Mouse (Mus musculus) layer of hippocampus, postnatal 25 days (tissue): ENCODE results near the gene Trak1. TPM values are rescaled to one million over a fixed set of nuclear protein-coding genes. Genes with fewer than 3 reads are reported as not detected.
"Not testable (repeated sequence)": the region's sequence is repeated elsewhere in the genome, so short reads cannot be mapped to it uniquely, and the experiment has no call there.

ENCODE experiments used
- DNase-seq, 2 experiments: peaks; one replicate each; pipeline ENCODE4 v3.0.0; 2022; ENCODE audit warnings: mixed read lengths in 2 of 2, low spot score in 1 of 2; ENCODE audit errors: extremely low spot score in 1 of 2
- total RNA-seq, 2 experiments: library from RNA; stranded (reverse); gene quantifications; 2 replicates each; pipeline ENCODE4 v1.2.3; 2021

Trak1 gene
- total RNA-seq, 2 experiments from 2014 or later, result 223 to 246 TPM

DNA sequence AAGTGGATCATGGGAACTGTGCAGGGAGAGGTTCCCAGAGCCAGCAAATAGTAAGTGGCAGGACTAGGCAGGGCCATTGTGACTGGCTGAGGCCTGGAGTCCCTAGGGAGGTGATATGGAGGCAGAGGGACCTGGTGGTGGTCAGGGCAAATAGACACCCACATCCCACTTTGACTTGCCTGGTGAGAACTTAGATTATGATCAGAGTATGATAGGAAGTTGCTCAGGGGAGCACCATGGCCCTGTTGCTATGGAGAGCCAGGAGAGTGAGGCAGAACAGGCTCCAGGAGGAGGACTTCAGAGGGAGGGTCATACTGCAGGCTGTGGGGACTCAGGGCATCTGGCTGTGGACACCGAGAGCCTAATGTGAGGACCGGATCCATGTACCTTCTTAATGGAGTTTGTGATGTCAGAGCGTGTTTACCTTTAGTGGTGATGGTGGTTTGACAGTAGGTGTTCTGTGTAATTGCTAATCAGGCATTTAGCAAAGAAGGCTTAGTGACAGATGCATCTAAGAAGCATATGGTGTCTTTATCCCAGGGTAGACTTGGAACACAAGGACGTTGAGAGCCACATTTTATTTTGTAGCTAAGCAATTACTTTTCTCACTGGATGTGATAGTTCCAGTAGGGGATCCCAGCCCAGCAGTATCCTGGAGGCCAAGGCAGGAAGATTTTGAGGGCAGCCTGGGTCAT lies 18.7 kb downstream of the Trak1 start:
- no peak for DNase-seq

DNA sequence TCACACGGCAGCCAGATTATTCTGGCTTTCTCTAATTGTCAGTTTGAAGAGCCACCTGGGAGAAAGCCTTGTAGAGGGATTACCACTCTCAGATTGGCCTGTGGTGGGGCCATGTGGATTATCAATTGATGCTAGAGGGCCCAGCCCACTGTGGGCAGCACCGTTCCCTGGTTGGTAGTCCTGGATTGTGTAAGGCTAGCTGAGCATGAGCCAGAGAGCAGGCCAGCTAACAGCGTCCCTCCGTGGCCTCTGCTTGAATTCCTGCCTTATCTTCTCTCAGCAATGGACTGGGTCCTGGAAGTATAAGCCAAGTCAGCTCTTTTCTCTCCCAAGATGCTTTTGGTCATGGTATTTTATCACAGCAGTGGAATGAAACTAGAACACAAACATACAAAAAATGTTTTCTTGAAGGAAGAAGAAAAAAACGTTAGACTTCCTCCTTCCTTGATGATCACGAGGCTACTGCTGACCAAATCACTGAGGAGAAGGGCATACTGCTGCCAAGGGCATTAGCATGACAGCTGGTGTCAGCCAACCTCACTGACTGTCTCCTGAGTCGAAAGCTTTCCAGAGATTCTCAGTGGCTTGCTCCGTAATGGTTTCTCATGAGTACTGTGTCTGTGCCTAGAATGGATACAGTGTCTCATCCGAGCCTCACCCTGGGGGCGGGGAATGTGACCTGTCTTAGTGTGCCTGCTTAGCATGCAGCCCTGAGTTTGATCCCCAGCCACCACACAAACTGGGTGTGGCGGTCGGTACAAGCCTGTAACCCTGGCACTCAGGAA lies 19.5 kb downstream of the Trak1 start:
- no peak for DNase-seq

DNA sequence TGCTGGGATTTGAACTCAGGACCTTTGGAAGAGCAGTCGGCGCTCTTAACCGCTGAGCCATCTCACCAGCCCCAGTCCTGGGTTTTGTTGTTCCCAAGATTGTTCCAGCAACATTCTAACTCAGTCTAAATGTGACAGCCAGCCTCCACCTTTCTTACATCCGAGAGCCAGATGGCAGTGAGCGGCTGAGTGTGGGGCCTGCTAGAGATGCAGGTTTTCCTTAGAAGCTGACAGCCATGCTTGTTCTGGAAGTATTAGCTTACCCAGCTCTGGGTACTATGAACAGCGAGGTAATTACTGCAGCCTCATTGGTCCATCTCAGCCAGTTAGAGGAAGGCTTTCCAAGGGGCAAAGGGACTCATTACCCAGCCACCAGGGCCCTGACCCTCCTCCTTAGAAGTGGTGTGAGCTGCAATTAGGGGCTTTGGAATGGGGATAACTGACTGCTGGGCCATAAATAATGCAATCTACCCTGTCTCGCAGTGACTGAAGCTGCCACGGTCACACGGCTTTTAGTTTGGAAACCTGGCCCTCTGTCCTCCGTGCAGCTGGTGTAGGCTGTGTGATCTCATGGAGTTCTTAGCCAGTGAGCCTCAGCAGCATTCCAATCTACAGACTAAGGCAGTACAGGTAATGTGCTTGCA lies 22.1 kb downstream of the Trak1 start:
- no peak for DNase-seq

DNA sequence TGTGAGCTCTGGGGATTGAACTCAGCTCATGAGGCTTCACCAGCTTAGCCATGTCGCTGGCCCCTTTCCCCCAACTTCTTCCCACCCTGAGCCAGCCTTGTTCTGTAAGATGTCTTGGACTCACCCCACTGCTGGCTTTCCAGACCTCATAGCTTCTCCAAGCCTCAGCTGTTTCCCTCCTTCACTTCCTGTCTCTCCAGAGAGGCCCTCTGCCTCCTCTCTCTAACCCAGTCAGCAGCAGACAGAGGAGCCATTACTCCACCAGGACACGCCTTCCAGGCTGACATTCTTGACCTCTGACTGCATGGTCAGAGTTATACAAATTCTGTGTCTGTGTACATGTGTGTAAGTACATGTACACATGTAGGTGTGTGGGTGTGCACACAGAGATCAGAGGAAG lies 23.1 kb downstream of the Trak1 start:
- DNase-seq, result no peak

DNA sequence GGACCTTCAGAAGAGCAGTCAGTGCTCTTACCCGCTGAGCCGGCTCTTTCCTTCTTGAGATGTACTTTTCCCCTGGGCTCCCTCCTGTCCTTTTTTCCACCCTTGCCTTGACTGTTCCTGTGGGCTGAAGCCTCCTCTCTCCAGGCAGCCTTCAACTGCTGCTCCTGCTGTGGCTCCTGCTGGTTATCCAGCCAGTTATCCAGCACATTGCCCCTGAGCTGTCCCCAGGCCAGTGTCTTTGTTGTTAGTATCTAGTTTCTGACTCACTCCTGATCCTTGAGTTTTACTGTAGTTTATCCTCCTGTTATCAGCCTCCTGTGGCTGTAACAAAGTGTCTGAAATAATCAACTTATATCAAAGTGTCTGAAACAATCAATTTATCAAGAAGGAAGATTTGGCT lies 23.8 kb downstream of the Trak1 start:
- DNase-seq, result no peak

DNA sequence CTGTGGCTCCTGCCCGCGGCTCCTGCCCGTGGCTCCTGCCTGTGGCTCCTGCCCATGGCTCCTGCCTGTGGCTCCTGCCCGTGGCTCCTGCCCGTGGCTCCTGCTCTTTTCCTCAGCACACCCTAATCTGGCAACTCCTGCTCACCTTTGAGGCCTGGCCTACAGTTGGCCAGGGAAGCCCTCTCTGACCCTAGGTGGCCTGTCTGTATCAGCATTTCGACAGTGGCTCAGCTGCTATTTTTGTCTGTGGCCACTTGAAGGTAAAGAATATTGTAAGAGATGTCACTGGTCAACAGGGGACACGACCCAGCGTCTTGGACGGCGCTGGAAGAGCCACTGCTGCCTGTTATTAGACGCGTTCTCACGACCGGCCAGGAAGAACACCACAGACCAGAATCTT lies 24.7 kb downstream of the Trak1 start:
- DNase-seq, result no peak

DNA sequence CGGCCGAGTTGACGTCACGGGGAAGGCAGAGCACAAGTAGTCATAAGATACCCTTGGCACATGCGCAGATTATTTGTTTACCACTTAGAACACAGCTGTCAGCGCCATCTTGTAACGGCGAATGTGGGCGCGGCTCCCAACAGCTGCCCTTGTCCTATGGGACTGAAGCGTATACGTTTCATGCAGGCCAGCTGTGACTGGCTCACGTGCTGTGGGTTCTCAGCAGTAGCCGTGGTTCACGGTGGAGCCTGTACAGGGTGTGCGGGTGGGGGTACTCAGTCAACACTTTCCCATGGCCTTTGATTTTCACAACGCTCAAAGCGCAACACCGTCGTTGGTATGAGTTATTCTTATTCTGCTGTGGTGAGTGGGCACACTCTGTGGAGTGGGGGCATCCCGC lies 31.0 kb downstream of the Trak1 start:
- not testable (repeated sequence) for DNase-seq

DNA sequence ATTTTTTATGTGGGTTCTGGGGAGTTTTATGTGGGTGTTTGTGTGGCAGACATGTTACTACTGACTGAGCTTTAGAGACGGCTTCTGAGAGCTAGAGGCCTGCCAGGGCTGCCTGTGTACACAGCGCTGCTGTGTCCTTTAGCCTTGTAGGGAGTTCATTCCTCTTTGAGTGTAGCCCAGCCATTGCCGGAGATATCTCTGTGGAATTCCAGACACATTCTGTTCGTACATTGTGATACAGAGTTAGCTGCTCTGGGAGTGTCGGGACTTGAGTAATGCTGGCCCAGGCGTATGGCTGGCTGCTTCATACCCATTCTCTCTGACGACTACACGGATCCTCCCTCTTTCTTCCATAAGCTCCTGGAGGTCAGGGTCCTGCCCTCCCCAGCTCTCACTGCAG lies 31.9 kb downstream of the Trak1 start:
- no peak for DNase-seq

DNA sequence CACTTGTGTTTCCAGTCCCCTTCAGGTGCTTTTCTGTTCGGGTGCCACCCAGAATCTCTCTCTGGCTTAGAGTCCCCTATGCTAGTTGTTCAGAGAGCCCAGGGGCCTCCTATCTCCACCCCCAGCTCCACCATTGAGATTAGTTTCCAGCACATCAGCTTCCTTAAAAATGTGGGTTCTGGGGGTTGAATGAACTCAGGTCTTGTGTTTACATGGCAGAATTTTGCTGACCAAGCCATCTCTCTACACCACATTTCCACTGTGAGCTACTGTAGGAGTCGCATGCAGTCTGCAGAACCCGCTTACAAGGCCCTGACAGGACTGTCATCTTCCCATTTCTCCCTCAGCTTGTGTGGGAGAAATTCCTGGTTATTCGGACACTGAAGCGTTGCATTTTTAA lies 32.8 kb downstream of the Trak1 start:
- no peak for DNase-seq

DNA sequence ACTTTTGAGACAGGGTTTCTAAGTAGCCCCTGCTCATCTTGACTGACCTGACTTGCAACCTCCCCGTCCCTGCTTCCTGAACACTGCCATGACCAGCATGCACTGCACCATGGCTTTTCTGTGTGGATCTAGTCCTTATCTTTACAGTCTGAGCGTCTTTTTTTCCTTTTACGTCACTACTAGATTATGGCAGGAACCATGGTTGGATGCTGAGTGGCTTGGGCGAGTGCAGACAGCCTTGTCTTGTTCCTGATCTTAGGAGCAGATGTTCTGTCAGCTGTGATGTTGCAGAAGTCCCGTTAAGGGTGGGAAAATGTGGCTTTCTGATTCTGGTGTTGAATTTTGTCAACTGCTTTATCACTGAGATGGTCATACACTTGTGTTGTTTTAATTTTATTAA lies 34.1 kb downstream of the Trak1 start:
- no peak for DNase-seq

DNA sequence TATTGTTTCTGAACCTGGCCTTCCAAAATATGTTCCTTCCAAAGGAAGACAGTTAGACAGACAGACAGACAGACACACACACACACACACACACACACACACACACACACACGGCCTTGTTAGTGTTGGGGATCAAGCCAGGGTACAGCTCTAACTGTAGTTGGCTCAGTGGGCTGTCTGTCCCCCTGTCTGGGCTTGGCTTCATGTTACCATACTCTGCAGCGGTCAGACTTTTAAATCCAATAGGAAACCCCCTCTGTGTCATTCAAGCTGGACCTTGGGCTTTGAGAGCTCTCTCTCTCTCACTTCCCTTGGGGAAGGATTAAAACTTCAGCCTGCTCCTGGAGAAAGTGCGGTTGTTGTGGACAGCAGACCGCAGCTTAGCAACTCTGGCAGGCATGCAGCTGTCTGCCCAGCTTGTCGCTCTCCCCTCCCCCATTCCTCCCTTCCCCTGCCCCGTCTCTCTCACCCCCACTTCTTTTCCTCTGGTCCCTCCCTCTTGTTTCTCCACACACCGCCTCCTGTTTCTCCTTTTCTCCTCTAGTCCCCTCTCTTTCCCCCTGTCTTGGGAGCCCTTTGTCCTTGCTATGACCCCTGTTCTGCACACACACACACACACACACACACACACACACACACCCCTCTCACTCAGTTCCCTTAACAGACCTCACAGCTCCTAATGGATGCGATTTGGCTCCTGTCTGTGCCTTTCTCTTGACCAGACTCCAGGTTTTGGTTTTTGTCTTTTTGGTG lies 34.8 kb downstream of the Trak1 start:
- peak in 1 of 2 experiments; percentile 30 for DNase-seq

DNA sequence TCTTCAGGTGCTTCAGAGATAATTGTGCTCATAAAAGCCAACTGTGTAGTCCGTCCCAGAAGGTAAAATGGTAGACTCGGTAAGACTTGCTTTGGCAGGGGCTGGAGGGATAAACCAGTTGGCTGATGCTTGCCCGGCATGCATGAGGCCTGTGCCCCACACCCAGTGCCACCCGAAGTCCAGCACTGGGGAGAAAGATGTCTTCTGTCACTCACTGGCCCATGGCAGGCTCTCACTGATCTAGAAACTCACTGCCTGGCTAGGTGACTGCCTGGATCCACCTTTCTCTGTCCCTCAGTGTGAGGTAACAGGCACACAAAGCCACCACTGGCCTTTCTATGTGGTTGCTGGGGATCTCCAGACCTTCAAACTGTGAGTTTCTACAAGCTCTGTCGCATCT lies 36.3 kb downstream of the Trak1 start:
- no peak for DNase-seq

DNA sequence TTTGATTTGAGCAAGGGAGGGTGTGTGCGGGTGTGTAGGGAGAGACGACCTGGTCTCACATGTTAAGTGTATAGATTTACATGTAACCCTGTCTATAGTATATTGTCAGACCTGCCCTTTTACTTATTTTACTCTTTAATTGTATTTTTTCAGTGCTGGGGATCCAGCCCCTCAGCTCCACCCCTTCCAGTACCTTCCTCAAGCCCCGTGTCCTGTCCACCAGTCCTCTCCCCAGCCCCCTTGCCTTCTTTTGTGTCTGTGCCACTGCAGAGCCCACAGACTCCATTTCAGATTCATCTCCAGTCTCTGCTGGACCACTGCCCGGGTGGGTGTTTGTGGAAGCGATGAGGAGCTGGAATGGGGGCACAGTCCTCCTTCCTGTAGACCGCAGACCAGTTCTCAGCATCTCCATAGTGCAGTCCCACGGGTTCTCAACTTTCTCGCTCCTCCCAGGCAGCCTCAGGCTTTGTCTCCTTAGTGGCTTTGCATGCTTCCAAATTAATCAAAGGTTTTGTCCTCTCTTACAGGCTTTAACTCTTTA lies 37.1 kb downstream of the Trak1 start:
- no peak for DNase-seq

DNA sequence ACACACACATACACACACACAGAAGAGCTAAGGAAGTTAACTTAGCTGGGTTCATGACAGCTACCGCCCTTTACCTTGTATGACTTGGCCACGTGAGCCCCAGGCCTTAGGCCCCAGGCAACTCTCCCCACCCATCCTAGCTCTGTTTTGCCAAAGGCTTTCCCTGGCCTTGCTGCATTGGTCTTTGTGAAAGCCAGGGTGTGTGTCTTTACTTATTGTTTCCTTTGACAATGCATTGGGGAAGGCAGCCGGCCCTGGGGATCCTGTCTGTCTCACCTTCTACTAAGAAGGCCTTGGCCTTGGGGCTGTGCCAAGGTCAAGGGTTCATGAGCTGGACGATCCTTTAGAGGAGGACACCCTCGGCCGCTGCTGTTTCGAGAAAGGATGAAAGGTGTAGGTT lies 38.3 kb downstream of the Trak1 start:
- no peak for DNase-seq

DNA sequence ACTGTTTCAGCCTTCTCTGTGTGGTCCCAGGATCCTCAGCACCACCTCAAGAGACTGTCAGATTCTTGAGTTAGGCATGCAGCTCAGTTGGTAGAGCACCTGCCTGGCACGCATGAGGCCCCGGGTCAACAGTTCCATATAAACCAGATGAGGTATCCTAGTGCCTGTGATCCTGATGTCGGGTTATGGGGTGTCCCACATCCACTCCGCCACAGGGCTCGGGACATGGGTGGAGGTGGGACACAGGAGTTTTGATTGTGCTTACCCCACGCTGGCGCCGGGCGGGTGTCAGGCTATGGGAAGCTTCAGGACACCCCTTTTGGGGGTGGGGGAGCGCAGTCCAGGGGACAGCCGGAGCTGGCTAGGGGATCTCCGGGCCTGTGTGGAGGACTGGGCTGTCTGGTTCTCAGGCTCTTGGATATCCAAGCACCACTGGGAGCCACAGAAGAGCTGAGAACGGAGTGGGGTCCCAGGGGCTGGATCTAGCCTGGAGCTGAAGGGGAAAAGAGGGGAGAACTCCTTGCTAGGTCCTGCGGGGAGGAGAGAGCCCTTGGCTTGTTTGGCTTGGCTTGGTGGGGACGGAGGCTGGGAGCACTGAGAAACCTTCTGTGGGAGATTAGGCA lies 39.1 kb downstream of the Trak1 start:
- DNase-seq, result no peak

DNA sequence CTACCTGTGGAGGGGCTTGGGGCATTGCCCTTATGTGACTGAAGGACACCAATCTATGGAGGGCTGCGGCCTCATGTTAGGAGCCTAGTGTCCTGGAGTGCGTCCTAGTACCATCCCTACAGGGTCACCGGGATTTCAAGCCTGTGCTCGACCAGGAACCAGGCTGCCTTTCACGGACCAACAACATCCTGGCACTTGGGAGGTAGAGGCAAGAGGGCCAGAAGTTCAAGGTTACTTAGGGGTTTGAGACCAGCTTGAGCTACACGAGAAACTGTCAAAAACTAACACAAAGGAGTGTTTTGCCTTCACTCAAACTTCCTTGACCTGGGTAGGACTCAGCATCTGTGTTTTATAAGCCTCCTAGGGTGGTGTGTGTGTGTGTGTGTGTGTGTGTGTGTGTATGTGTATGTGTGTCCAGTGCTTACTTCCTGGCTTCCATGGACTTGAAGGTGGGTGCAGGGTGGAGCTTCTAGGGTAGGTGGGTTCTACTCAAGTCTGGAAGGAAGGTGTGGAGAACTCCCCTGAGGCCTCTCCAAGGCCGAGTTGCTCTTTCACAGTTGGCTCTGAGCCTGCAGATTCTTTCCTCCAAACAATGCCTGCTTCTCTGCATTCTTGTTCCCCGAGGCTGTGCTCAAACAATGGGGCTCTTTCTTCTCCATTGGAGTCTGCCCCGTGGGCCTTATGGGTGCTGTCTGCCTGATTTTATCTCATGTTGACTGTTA lies 40.1 kb downstream of the Trak1 start:
- DNase-seq, result no peak

DNA sequence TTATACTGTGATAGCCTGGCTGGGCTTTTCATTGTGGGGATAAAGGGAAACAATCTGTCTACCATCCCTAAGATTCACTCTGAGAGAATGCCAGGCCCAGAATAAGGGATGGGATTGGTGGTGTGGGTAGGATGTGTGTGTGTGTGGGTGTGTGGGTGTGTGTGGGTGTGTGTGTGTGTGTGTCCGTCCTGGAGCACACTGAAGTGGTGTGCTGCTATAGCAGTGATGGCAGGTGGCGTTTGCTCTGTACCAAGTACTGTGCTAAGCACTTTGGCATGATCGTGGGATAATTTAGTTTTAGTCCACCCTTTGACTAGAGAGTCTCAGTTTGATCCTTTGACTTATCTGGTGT lies 40.6 kb downstream of the Trak1 start:
- DNase-seq, result no peak

DNA sequence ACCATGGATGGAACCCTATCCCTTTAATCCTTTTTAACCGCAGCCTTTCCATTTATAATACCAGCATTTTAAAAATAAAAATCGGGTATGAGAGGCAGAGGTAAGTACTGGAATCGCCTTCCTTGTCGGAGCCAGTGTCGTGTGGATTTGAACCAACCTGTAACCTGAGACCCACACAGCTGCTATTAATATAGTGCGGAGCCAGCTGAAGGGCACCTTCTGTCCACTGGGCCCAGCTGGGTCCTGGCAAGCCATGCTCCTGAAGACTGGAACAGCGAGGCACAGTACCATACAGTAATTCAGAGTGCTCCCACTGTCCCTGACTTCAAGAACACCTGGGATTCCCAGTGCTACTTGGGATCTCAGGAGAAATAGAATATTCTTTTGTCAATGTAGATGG lies 44.5 kb downstream of the Trak1 start:
- DNase-seq, result no peak

DNA sequence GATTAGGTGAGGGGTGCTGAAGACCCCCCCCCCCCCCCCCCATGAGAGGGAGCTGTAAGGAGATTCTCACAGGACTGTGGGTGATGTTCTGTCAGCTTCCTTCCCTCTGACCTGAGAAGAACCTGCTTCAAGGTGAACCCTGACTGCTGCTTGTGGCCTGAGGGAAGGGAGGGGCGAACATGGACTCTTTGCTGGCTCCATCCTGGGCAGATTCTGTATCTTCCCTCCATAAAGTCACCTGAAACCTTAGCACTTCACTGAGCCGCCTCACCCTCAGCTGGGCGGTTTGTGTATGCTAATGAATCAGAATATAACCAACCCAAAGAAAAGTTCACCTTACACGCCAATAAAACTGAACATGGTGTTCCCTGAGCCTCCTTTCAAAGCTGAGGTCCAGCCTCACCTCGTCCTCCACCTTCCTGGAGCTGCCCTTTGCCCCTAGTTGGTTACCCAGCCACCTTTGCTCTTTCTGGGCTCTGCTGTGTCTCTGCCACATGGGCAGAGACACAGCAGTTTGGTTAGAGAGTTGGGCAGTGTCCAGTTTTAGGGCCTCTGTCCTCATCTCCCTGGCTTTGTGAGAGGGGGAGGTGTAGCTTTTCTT lies 45.3 kb downstream of the Trak1 start:
- no peak for DNase-seq
